Mouse (Mus musculus): ENCODE measurements around the gene Ank.

Ank gene

DNA sequence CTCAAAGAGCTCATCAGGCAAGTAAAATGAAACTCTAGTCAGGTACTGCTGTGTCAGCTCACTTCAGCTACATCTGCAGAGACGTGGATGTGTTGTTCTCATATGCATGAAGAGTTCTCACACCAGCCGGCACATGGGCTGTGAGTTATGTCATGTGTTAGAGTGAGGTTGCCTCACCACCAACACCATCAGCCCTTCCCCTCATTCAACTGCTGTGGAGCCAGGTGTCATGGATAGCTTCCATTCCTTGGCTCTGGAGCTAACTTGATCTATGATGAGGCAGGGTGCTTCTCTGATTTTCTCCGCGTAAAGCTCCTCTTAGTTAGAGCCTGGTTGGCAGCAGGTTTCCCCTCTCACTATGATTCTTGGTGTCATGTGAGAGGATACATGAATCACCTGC, 103.9 kb downstream of the Ank start:
- H3K4me3 ChIP-seq (replicated peaks; ENCODE audit: low read length) = no peak overlapping the region
- H3K27me3 ChIP-seq (ENCODE audit: insufficient read depth, low read length) = no peaks in the 10 kb centered on the region
- peaks cover 13% of the 10 kb centered on the region; the same call in 1 of the 2 replicates for H3K36me3 ChIP-seq (ENCODE audit: insufficient read depth, low read length)
- 0 out of 2 replicates have a peak, but pooled peaks cover 10% of the 10 kb centered on the region for H3K4me1 ChIP-seq (replicated peaks; ENCODE audit: low read depth, low read length)
- peaks cover 4% of the 10 kb centered on the region; the same call in 1 of the 2 replicates for H3K9me3 ChIP-seq (ENCODE audit: low read length)
- no peak for TF ChIP-seq NANOG (IDR thresholded peaks at IDR 0.05; ENCODE audit: borderline replicate concordance, low read length)
- TF ChIP-seq POU5F1 (IDR thresholded peaks at IDR 0.05; ENCODE audit: borderline replicate concordance, low read length) = no peak
- TF ChIP-seq CTCF (conservative IDR thresholded peaks at IDR 0.05; ENCODE audit: low read length) = no peak

DNA sequence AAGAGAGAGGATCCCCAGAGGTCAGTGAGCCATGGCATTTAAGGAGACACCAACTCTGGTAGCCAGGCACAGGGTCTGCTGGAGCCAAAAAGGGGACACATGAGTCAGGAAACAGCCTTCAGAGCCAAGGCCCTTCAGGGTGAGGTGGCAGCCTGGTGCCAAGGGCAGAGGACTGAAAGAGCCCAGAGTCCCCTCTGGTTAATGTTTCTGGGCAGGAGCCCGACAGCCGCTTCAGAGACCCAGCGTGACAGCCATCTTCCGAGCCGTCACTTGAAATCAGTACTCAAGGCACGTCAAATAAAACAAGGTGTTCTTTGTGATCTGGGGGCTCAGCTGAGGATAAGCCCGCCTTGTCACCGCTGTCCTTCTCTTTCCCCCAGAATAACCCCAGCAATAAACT, 104.7 kb downstream of the Ank start:
- Histone ChIP-seq H3K36me3 (ENCODE audit: insufficient read depth, low read length) (peaks cover 13% of the 10 kb centered on the region; the same call in 1 of the 2 replicates), H3K27me3 (ENCODE audit: insufficient read depth, low read length) (no peaks in the 10 kb centered on the region), H3K4me3 (replicated peaks; ENCODE audit: low read length) (no peak overlapping the region), H3K4me1 (replicated peaks; ENCODE audit: low read depth, low read length) (0 out of 2 replicates have a peak, but pooled peaks cover 10% of the 10 kb centered on the region), H3K9me3 (ENCODE audit: low read length) (peaks cover 4% of the 10 kb centered on the region; the same call in 1 of the 2 replicates)
- TF ChIP-seq POU5F1 (IDR thresholded peaks at IDR 0.05; ENCODE audit: borderline replicate concordance, low read length) = no peak
- no peak for TF ChIP-seq CTCF (conservative IDR thresholded peaks at IDR 0.05; ENCODE audit: low read length)
- TF ChIP-seq NANOG (IDR thresholded peaks at IDR 0.05; ENCODE audit: borderline replicate concordance, low read length) = no peak

DNA sequence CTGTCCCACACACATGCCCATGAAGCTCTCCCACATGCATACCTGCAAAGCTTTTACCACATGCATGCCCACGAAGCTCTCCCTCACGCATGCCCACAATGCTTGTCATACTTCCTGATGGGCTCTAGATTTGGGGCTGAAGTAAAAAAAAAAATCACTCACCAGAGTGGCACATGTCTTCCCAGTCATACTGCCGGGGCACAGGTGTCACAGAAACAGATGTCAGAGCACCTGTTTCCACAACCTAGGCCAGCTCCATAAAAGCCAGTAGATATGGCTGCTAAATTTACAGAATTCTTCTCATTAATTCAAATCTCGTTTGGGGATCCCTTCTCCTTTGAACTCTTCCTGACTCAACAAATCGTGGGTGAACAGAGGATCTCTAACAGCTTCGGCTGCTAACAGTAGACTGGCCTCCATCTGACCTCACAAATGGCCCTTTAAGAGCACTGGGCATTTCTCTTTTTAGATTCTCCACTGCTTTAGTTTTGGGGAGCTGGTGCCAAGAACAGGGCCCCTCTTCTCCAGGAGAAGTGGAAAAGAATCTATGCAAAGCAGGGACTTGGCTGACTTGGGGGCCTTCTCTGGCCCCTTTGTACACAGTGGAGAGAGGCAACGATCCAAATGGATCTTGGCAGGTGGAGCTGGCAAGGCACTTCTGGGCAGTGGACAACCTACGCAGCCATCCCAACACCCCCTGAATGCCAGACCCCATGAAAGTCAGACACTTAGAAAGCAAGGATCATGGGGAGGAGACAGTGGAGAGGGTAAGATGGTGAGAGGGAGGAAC, 108.7 kb downstream of the Ank start:
- no peak overlapping the region for H3K4me3 ChIP-seq (replicated peaks; ENCODE audit: low read length)
- peaks cover 5% of the 10 kb centered on the region; the same call in 1 of the 2 replicates for H3K36me3 ChIP-seq (ENCODE audit: insufficient read depth, low read length)
- no peaks in the 10 kb centered on the region for H3K27me3 ChIP-seq (ENCODE audit: insufficient read depth, low read length)
- TF ChIP-seq POU5F1 (IDR thresholded peaks at IDR 0.05; ENCODE audit: borderline replicate concordance, low read length) (no peak), CTCF (conservative IDR thresholded peaks at IDR 0.05; ENCODE audit: low read length) (no peak)
- no peaks in the 10 kb centered on the region for H3K9me3 ChIP-seq (ENCODE audit: low read length)
- peaks cover 23% of the 10 kb centered on the region for H3K4me1 ChIP-seq (replicated peaks; ENCODE audit: low read depth, low read length)

DNA sequence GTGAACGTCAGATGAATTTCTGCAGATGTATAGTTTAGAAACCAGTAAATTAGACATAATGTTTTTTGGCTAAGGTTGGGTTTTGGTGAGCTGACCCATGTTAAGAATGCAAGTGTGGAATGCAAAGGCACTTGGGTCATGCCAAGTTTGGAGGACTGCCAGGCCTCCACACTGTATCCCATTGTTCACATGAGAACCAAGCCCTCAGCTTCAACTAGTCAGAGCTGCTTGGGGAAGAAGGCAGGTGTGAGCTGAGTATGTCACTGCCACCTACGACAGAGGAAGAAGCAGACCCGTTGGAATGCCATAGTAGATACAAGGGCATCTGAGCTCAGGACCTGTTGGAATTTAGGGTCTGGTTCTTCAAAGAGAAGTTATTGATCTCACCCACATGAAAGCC, 109.5 kb downstream of the Ank start:
- H3K9me3 ChIP-seq (ENCODE audit: low read length) = no peaks in the 10 kb centered on the region
- peaks cover 26% of the 10 kb centered on the region for H3K4me1 ChIP-seq (replicated peaks; ENCODE audit: low read depth, low read length)
- TF ChIP-seq CTCF (conservative IDR thresholded peaks at IDR 0.05; ENCODE audit: low read length) = no peak
- no peak overlapping the region for H3K4me3 ChIP-seq (replicated peaks; ENCODE audit: low read length)
- H3K27me3 ChIP-seq (ENCODE audit: insufficient read depth, low read length) = no peaks in the 10 kb centered on the region
- peaks cover 5% of the 10 kb centered on the region; the same call in 1 of the 2 replicates for H3K36me3 ChIP-seq (ENCODE audit: insufficient read depth, low read length)

DNA sequence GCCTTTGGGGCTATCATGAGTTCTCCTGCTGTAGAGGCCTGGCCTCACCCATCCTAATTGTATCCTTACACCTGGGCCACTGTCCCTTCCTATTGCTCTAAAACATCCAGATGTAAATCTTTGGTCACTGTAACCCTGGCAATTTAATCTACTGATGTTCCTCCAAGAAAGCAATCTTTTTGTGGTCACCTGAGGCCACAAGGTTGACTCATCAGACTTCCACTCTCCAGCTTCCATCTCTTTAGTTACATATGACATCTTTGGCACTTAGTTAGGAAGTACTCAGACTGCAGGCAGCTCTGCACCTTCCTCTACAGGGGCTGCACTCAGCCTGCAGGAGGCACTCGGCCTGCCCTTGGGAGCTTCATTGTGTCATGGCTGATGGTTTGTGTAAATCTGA, 110.4 kb downstream of the Ank start:
- Histone ChIP-seq H3K27me3 (ENCODE audit: insufficient read depth, low read length) (no peaks in the 10 kb centered on the region), H3K4me3 (replicated peaks; ENCODE audit: low read length) (no peak overlapping the region), H3K36me3 (ENCODE audit: insufficient read depth, low read length) (peaks cover 5% of the 10 kb centered on the region; the same call in 1 of the 2 replicates), H3K9me3 (ENCODE audit: low read length) (no peaks in the 10 kb centered on the region), H3K4me1 (replicated peaks; ENCODE audit: low read depth, low read length) (peaks cover 30% of the 10 kb centered on the region)
- TF ChIP-seq CTCF (conservative IDR thresholded peaks at IDR 0.05; ENCODE audit: low read length) (no peak), NANOG (IDR thresholded peaks at IDR 0.05; ENCODE audit: borderline replicate concordance, low read length) (no peak), POU5F1 (IDR thresholded peaks at IDR 0.05; ENCODE audit: borderline replicate concordance, low read length) (no peak)

DNA sequence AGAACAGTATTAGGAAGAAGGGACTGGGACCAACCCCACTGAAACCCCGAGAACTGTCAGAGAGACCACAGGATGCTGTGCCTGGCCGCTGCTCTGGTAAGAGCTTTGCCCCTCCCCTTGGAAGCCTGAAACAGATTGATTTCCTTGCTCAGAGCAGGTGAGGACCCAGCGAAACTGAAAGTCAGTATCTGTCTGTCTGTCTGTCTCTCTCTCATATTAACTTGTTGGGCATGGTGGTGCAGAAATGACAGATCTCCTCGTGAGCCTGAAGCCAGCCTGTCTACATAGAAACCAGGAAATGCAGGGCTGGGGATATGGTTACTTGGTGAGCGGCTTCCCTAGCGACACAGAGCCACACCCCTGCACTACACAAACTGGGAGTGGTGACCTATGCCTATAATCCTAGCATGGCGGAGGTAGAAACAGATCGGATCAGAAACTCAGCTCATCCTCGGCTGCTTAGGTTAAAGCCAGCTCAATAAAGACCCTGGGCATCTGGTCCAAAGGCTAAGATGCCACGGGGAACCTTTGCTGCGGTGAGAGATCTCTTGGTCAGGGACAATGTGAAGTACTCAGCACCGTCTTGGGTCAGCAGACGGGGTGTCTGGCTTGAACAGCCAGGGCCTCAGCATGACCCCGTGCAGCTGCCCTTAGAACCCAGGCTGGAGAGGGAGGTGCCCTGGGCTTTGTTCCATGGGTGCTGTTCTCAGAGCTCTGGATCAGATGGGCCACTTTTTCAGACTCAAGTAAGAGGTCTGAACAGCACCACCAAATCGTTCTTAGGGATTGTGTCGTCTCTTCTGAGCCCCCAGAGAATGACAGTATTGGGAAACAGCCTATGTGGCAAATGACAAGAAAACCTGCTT, 111.7 kb downstream of the Ank start:
- no peak for TF ChIP-seq POU5F1 (IDR thresholded peaks at IDR 0.05; ENCODE audit: borderline replicate concordance, low read length)
- no peak for TF ChIP-seq CTCF (conservative IDR thresholded peaks at IDR 0.05; ENCODE audit: low read length)
- no peak for TF ChIP-seq NANOG (IDR thresholded peaks at IDR 0.05; ENCODE audit: borderline replicate concordance, low read length)
- no peaks in the 10 kb centered on the region for H3K9me3 ChIP-seq (ENCODE audit: low read length)
- H3K4me1 ChIP-seq (replicated peaks; ENCODE audit: low read depth, low read length) = peaks cover 39% of the 10 kb centered on the region
- no peak overlapping the region for H3K4me3 ChIP-seq (replicated peaks; ENCODE audit: low read length)
- peaks cover under 1% of the 10 kb centered on the region; the same call in 1 of the 2 replicates for H3K36me3 ChIP-seq (ENCODE audit: insufficient read depth, low read length)
- no peaks in the 10 kb centered on the region for H3K27me3 ChIP-seq (ENCODE audit: insufficient read depth, low read length)

DNA sequence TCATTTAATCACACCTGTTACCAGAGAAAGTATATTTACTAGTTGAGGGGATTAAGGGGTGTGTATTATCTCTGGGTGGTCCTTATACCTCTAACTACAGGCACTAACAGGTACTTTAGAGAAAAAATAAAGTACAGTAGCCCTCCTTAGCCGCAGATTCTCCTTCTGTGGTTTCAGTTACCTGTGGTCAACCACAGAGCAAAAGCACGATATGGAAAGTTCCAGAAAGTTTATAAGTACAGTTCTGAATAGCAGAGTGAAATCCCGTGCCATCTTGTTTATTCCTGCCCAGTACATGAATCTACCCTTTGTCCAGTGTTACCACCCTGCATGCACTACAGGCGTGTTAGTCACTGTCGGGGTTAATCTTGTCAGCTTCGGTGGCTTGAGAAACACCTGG, 112.4 kb downstream of the Ank start:
- Histone ChIP-seq H3K9me3 (ENCODE audit: low read length) (no peaks in the 10 kb centered on the region), H3K27me3 (ENCODE audit: insufficient read depth, low read length) (no peaks in the 10 kb centered on the region), H3K4me3 (replicated peaks; ENCODE audit: low read length) (no peak overlapping the region), H3K36me3 (ENCODE audit: insufficient read depth, low read length) (no peaks in the 10 kb centered on the region), H3K4me1 (replicated peaks; ENCODE audit: low read depth, low read length) (peaks cover 39% of the 10 kb centered on the region)
- TF ChIP-seq CTCF (conservative IDR thresholded peaks at IDR 0.05; ENCODE audit: low read length) (no peak), POU5F1 (IDR thresholded peaks at IDR 0.05; ENCODE audit: borderline replicate concordance, low read length) (no peak), NANOG (IDR thresholded peaks at IDR 0.05; ENCODE audit: borderline replicate concordance, low read length) (no peak)

DNA sequence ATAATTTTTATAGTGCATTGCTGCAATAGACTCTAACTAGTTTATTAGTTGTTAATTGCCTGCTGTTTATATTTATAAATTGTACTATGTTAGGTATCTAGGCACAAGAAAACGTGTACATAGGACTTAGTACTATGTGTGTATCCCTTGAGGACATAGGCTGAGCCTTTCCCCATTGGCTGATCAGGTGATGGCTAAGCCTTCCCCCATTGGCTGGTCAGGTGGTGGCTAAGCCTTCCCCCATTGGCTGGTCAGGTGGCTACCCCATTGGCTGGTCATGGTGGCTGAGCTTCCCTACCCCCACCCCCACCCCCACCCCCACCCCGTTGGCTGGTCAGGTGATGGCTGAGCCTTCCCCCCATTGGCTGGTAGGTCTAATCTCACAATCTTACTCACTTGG, 113.4 kb downstream of the Ank start:
- no peaks in the 10 kb centered on the region for H3K27me3 ChIP-seq (ENCODE audit: insufficient read depth, low read length)
- no peaks in the 10 kb centered on the region for H3K36me3 ChIP-seq (ENCODE audit: insufficient read depth, low read length)
- H3K9me3 ChIP-seq (ENCODE audit: low read length) = no peaks in the 10 kb centered on the region
- no peak overlapping the region for H3K4me3 ChIP-seq (replicated peaks; ENCODE audit: low read length)
- H3K4me1 ChIP-seq (replicated peaks; ENCODE audit: low read depth, low read length) = peaks cover 39% of the 10 kb centered on the region
- TF ChIP-seq CTCF (conservative IDR thresholded peaks at IDR 0.05; ENCODE audit: low read length) (no peak), POU5F1 (IDR thresholded peaks at IDR 0.05; ENCODE audit: borderline replicate concordance, low read length) (no peak), NANOG (IDR thresholded peaks at IDR 0.05; ENCODE audit: borderline replicate concordance, low read length) (no peak)

Data from E14TG2a.4 (cell line).